ENCODE assay signal across 14 mouse cellular contexts in genomic region chr7:131909611-131910010, GRCm38 (mm10). TPM values are rescaled to one million over a fixed set of nuclear protein-coding genes. Genes with fewer than 3 reads are reported as not detected.
DNase-seq lines count a peak whose midpoint lies in the region; TF ChIP-seq lines count a peak whose summit lies in the region.
"Had no signal": no experiment of that assay in that cellular context is flagged by ENCODE, and none has a peak within 500 bp of the region (broad histone marks: within the 10 kb centered on the region; RNA-seq: fewer than 3 reads in every experiment).

No protein-coding gene starts in this region.

- no peak for TF ChIP-seq CTCF in layer of hippocampus, adult 2 months (conservative IDR thresholded peaks at IDR 0.05)
- TF ChIP-seq CTCF in brain, embryonic 14.5 days (IDR thresholded peaks at IDR 0.05; ENCODE audit: borderline replicate concordance, extremely low read depth, insufficient read depth, insufficient read length) = no peak

- TF ChIP-seq POLR2A in brain, embryonic 14.5 days (IDR thresholded peaks at IDR 0.05; ENCODE audit: borderline replicate concordance, extremely low read depth, insufficient read depth, insufficient read length, poor library complexity, severe bottlenecking) = no peak

- H3K27ac ChIP-seq in layer of hippocampus, adult 2 months = no peak overlapping the region
- H3K27ac ChIP-seq: embryonic facial prominence, embryonic 13.5 days; midbrain, embryonic 12.5 days; stomach, embryonic 15.5 days had no signal

- DNase-seq in cerebellum, postnatal 25 days = peak; percentile 11 to 55
- DNase-seq in cerebellum, adult 9-10 months = no peak
- DNase-seq in layer of hippocampus, adult 2 months (ENCODE audit: low spot score in 2 of 2) = peak; percentile 4 to 27
- no peak for DNase-seq in layer of hippocampus, postnatal 36 days
- peak; percentile 81 for DNase-seq in brain, embryonic 14.5 days (ENCODE audit: low read depth)
- DNase-seq in retina, postnatal 7 days (ENCODE audit: low read depth, low spot score) = peak; percentile 5
- no peak for DNase-seq in gastrocnemius, postnatal 25 days
- DNase-seq in urinary bladder, postnatal 36 days (ENCODE audit: low spot score in 2 of 2) = no peak
- DNase-seq: kidney, adult 9 months had no signal

- H3K4me3 ChIP-seq in layer of hippocampus, adult 2 months = no peak overlapping the region
- H3K4me3 ChIP-seq: embryonic facial prominence, embryonic 13.5 days; midbrain, embryonic 12.5 days; stomach, embryonic 15.5 days had no signal

RNA-seq across cellular contexts. Expression of gene Gpr26, which starts 56.6 kb away (rescaled TPM):
- 10 to 100 TPM; 54.8 to 55.8 TPM for total RNA-seq in layer of hippocampus, adult 2 months (2021)
- 10 to 100 TPM; 52.0 to 53.4 TPM for total RNA-seq in layer of hippocampus, postnatal 36 days (2021)
- 11.4 and 12.0 TPM in 2 replicates for polyA plus RNA-seq in brain, embryonic 14.5 days (2012; rRNA removed)
- total RNA-seq in gastrocnemius, postnatal 25 days (2021) = not detected
- total RNA-seq: heart, postnatal 25 days; liver, adult 2 months had no signal
- polyA plus RNA-seq: liver, adult 2 months; stomach, embryonic 15.5 days had no signal

Comparison
In these comparisons a context has a peak if more than half of its experiments do, and no peak if none do; other contexts are left out.
1. DNase-seq: peak in cerebellum, postnatal 25 days (2 of 2), layer of hippocampus, adult 2 months (2 of 2), brain, embryonic 14.5 days (single experiment) and retina, postnatal 7 days (single experiment); none in cerebellum, adult 9-10 months (single experiment), layer of hippocampus, postnatal 36 days (0 of 2), gastrocnemius, postnatal 25 days (single experiment) and urinary bladder, postnatal 36 days (0 of 2).
2. RNA of gene Gpr26, which starts 56.6 kb away (total RNA-seq): 54.8 to 55.8 TPM in layer of hippocampus, adult 2 months and 52.0 to 53.4 TPM in layer of hippocampus, postnatal 36 days; not detected in gastrocnemius, postnatal 25 days; every median in the first group is over 10 times any median in the second.